Mouse (Mus musculus) left cerebral cortex, adult 8-10 months (tissue): ENCODE measurements around the gene Dnah9. TPM values are rescaled to one million over a fixed set of nuclear protein-coding genes. Genes with fewer than 3 reads are reported as not detected.

ENCODE experiments used
- DNase-seq, 2 experiments: peaks; one replicate each; pipeline ENCODE4 v3.0.0; 2022; ENCODE audit warnings: low spot score in 2 of 2
- total RNA-seq, 4 experiments: library from RNA; stranded (reverse); gene quantifications; 2 replicates each; pipeline ENCODE4 v1.2.4; 2022

Dnah9 gene
- 1 to 10 TPM; 2.3 to 3.1 (median 2.8) TPM for total RNA-seq

GRCm38 (mm10) chr11:66167801-66168651, at the start of gene Dnah9:
Dnah9 (minus strand) TSS chr11:66168551.
- peak; percentile 64 to 88 for DNase-seq

- DNase-seq, result no peak
Observed at GRCm38 (mm10) chr11:66188627-66189287, 20.4 kb upstream of the Dnah9 start.

- no peak for DNase-seq
Observed at GRCm38 (mm10) chr11:66188146-66188545, 19.8 kb upstream of the Dnah9 start.

- DNase-seq, result no peak
Observed at GRCm38 (mm10) chr11:66177781-66178180, 9.4 kb upstream of the Dnah9 start.

GRCm38 (mm10) chr11:66164022-66164421, 4.3 kb downstream of the Dnah9 start:
- no peak for DNase-seq

- no peak for DNase-seq
Observed at GRCm38 (mm10) chr11:66140631-66141252, 27.6 kb downstream of the Dnah9 start.

- no peak for DNase-seq
Observed at GRCm38 (mm10) chr11:66134826-66135225, 33.5 kb downstream of the Dnah9 start.

- DNase-seq, result no peak
Observed at GRCm38 (mm10) chr11:66126150-66126549, 42.2 kb downstream of the Dnah9 start.

- no peak for DNase-seq
Observed at GRCm38 (mm10) chr11:66124496-66124895, 43.9 kb downstream of the Dnah9 start.

- peak in 1 of 2 experiments; percentile 23 for DNase-seq
Observed at GRCm38 (mm10) chr11:66122017-66122416, 46.3 kb downstream of the Dnah9 start.

GRCm38 (mm10) chr11:66083663-66084254, 84.6 kb downstream of the Dnah9 start:
- DNase-seq, result no peak

- DNase-seq, result no peak
Observed at GRCm38 (mm10) chr11:66072921-66073320, 95.4 kb downstream of the Dnah9 start.

- DNase-seq, result no peak
Observed at GRCm38 (mm10) chr11:66058956-66059355, 109.4 kb downstream of the Dnah9 start.

- DNase-seq, result no peak
Observed at GRCm38 (mm10) chr11:66051294-66051693, 117.1 kb downstream of the Dnah9 start.

GRCm38 (mm10) chr11:66049146-66049545, 119.2 kb downstream of the Dnah9 start:
- no peak for DNase-seq

- no peak for DNase-seq
Observed at GRCm38 (mm10) chr11:66046594-66047193, 121.7 kb downstream of the Dnah9 start.

GRCm38 (mm10) chr11:66043635-66044034, 124.7 kb downstream of the Dnah9 start:
- DNase-seq, result no peak

GRCm38 (mm10) chr11:66042531-66042930, 125.8 kb downstream of the Dnah9 start:
- DNase-seq, result no peak

- DNase-seq, result no peak
Observed at GRCm38 (mm10) chr11:66025728-66026127, 142.6 kb downstream of the Dnah9 start.

- DNase-seq, result no peak
Observed at GRCm38 (mm10) chr11:65975871-65976270, 192.5 kb downstream of the Dnah9 start.

- peak in 1 of 2 experiments; percentile 43 for DNase-seq
Observed at GRCm38 (mm10) chr11:65930796-65931195, 237.6 kb downstream of the Dnah9 start.
